Mouse (Mus musculus) thymus, postnatal 10 days (tissue): ENCODE measurements at regions not wholly inside any gene's neighbourhood (a gene's known extent, or its start where the extent isn't known, plus 50 kb on each side); places are given as distances from the start of the nearest gene placed in this dataset.
"Not testable (repeated sequence)": the region's sequence is repeated elsewhere in the genome, so short reads cannot be mapped to it uniquely, and the experiment has no call there.

Experiments
- DNase-seq, 2 experiments: peaks; one replicate each; pipeline ENCODE4 v3.0.0; 2021; ENCODE audit warnings: low spot score in 2 of 2

DNA sequence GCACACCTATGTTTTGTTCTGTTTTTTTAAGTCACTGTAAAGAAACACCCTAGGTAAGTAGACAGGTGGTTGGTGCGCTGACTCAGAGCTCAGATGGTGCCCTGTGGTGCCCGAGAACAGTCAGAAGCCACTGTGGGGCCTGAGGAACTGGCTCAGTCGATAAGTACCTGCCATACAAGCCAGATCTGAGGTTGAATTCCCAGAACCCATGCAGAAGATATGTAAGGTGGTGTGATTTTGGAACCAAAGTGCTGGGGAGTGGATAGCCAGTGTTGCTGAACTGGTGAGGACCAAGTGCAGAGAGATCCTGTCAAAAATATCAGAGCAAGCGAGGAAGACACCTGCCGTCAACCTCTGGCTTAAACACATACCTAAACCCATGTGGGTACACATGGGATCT lies 65.4 kb downstream of the Chst1 start:
- DNase-seq, result no peak

GRCm38 (mm10) chr2:92667192-92667591 lies 67.7 kb downstream of the Chst1 start:
- DNase-seq, result no peak

- DNase-seq, result no peak
Measured at GRCm38 (mm10) chr2:92667756-92668155, 68.2 kb downstream of the Chst1 start.

- DNase-seq, result not testable (repeated sequence)
Measured at GRCm38 (mm10) chr2:92669431-92670081, 70.0 kb downstream of the Chst1 start.

DNA sequence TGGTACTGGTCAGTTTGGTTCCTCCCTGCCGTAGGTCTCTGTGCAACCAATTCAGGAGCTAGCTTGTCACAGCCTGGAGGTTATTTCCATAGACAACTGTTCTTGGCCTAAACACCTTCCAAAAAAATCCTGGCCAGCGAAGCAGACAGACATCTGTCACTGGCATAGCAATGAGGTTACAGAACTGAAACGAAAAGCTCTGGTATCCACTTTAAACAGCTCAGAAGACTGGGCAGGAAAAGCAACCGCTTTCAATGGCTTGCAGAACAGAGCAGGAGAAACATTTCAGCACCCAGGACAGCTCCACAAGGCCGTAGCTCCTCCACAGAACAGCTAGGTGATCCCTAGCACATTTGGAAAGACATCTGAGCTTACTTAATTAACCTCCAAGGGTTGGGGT lies 72.1 kb downstream of the Chst1 start:
- DNase-seq, result peak in 1 of 2 experiments; percentile 43

DNA sequence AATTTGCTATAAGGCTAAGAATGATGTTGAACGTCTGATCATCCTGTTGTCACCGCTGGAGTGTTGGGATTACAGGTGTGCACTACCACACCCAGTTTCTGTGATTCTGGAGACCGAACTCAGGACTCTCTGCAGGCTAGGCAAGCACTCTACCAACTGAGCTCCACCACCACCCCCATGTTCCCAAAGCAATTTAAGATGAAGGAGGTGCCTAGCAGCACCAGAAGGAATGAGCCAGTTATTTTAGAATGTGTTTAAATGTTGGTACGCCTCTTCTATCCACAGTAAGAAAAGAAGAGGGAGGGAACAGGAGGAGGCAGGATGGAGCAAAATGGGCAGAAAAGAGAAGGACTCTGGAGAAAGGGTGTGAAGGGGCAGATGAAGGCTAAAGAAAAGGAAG lies 72.6 kb downstream of the Chst1 start:
- no peak for DNase-seq

- no peak for DNase-seq
Measured at GRCm38 (mm10) chr2:92673064-92673813, 73.7 kb downstream of the Chst1 start.

DNA sequence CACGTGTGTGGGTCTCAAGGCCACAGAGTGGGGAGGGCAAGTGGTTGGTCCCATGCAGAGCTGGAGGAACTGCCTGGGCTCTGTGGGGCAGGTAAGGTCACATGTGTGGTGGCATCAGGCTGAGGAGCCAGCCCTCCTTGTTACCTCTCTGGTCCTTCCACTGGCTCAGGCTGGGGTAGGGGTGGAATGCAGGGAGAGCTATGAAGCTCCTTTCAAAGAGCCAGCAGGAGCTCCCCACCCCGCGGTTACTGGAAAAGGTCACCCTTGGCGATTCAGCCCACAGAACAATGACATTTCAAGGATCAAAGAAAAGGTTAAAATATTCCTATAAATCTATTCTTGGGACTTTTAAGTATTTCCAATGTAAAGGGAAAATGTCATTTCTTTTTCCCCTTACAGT lies 74.4 kb downstream of the Chst1 start:
- no peak for DNase-seq

GRCm38 (mm10) chr2:92675247-92675646 lies 75.7 kb downstream of the Chst1 start:
- DNase-seq, result no peak

DNA sequence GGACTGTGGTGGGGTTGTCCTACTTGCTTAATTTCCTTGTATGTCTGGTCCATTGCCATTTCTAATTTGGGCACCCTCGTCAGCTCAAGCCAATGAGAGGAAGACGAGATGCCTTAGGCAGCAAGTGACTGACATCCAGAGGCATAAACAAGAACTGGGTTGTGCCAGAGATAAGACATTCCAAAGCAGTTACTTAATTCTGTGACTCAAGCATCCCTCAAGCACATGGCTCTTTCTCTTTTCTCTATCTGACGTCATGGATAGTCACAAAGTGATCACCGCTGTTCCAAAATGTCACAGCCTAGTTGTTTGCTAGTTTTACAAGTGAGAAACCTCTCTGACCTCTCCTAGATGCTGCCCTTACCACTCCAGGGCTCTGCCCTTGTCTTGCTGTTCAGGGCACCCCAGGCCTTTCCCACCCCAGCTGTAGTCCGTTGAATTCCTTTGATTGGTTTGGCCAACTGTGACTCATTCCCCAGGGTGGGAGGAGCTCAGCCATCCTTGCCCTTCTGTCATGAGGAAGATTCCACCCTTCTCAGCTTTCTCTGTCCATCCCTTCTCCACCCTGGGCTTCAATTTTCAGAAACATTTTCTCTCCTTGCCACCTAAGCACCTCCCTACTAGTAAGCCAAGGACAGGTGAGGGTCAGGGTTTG lies 78.9 kb downstream of the Chst1 start:
- DNase-seq, result no peak

- no peak for DNase-seq
Measured at GRCm38 (mm10) chr2:92678999-92679704, 79.6 kb downstream of the Chst1 start.

DNA sequence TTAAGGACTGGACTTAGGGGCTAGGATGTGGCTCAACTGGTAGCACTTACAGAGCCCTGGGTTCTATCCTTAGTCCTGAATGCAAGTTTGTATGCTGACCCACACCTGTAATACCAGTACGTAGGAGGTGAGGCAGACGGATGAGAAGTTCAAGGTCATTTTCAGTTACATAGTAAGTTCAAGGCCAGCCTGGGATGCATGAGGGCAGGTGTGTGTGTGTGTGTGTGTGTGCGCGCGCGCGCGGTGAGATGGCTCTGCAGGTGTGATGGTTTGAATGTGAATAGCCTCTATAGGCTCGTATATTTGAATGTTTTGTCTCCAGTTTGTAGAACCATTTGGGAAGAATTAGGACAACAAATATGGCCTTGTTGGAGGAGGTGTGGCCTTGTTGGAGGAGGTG lies 82.7 kb downstream of the Chst1 start:
- no peak for DNase-seq

- DNase-seq, result no peak
Measured at GRCm38 (mm10) chr2:92687702-92688101, 88.2 kb downstream of the Chst1 start.

DNA sequence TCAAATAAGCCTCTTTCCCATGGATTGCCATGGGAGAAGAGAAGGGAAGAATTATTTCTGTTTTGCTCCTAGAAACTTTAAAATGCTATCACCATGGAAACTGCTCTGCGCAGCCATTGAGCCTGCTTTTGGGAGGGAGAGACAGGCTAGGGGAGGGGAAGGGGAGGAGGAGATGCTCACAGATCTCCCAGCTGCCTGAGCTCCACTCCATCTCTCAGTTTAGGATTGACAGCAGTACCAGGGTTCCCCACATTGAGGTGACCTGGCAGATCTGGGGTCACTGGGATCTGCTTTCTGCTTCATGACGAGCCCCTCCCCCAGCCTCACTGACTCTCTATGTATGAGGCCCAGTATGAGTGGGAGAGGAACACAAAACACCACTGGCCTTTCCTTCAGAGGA lies 89.7 kb downstream of the Chst1 start:
- no peak for DNase-seq

GRCm38 (mm10) chr2:92690304-92690703 lies 90.8 kb downstream of the Chst1 start:
- no peak for DNase-seq

DNA sequence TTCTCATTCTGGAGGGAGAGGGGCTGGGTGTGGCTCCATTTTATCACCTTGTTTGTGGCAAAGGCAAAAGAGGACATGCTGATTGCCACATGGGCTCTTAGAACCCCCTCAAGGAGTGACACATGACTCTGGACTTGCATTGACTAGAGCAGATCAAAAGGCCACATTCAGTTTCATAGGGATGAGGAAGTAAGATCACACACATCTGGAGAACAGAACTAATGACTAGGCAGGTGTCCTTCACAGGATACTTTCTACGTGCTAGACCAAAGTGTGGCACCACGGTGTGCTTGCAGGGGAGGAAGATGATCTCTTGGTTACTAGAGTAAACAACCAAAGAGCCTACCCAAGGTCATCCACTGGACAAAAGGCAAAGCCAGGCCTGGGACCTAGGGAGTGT lies 91.9 kb downstream of the Chst1 start:
- no peak for DNase-seq

DNA sequence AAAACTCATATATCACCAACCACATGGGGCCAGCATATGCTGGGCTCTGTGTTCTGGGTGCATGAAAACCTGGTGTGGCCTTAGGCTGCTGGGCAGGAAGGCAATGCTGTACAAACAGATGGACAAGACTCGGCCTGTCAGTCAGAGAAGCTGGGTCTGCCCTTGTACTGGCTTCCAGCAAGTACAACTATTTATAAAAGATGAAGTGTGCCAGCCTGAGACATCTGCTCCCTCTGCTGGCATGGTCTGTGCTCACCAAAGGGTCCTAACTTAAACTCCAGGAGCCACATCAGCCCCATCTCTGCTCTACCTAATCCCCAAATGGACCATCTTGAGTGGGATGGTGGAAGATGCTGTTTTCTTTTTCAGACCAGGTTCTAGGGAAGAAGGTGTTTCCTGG lies 93.1 kb downstream of the Chst1 start:
- no peak for DNase-seq

- no peak for DNase-seq
Measured at GRCm38 (mm10) chr2:92693024-92693423, 93.5 kb downstream of the Chst1 start.

- no peak for DNase-seq
Measured at GRCm38 (mm10) chr2:92694797-92695196, 95.3 kb downstream of the Chst1 start.

DNA sequence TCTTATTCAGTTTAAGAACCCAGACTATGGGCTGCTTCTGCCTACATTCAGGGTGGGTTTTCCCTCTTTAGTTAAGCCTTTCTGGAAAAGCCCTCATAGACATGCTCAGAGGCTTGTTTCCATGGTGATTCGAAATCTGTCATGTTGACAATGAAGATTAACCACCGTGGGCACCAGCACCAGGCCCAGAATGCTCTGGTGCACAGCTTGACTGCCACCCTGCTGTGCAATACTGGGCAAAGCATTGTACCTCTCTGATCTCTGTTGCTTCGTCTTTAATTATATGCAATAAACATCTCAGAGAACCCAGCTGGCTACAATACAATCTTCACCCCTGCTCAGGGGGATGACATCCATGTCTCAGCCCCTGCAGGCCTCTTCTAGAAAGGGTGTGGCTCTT lies 96.4 kb downstream of the Chst1 start:
- DNase-seq, result no peak

GRCm38 (mm10) chr2:92697721-92698120 lies 98.2 kb downstream of the Chst1 start:
- no peak for DNase-seq

- no peak for DNase-seq
Measured at GRCm38 (mm10) chr2:92699360-92699759, 99.9 kb downstream of the Chst1 start.
